Mouse (Mus musculus) retina, postnatal 1 day (tissue): ENCODE data around the gene Atxn7l1.
A peak's percentile ranks its signal among the peaks of the same experiment; 100 is the strongest.
"Not testable (repeated sequence)": the region's sequence is repeated elsewhere in the genome, so short reads cannot be mapped to it uniquely, and the experiment has no call there.

ENCODE experiments used
- DNase-seq: peaks from one replicate; pipeline ENCODE4 v3.0.0-alpha.2; 2012

Atxn7l1 gene

GRCm38 (mm10) chr12:33153131-33153530, 5.6 kb downstream of the Atxn7l1 start:
- no peak for DNase-seq

GRCm38 (mm10) chr12:33153850-33154249, 6.4 kb downstream of the Atxn7l1 start:
- no peak for DNase-seq

GRCm38 (mm10) chr12:33154732-33155131, 7.2 kb downstream of the Atxn7l1 start:
- DNase-seq: no peak

GRCm38 (mm10) chr12:33156334-33157018, 9.0 kb downstream of the Atxn7l1 start:
- no peak for DNase-seq

GRCm38 (mm10) chr12:33158256-33158655, 10.8 kb downstream of the Atxn7l1 start:
- DNase-seq: no peak

GRCm38 (mm10) chr12:33160406-33160805, 12.9 kb downstream of the Atxn7l1 start:
- DNase-seq: no peak

- DNase-seq: no peak
Observed at GRCm38 (mm10) chr12:33162541-33162940, 15.0 kb downstream of the Atxn7l1 start.

- DNase-seq: not testable (repeated sequence)
Observed at GRCm38 (mm10) chr12:33164019-33164418, 16.5 kb downstream of the Atxn7l1 start.

- DNase-seq: no peak
Observed at GRCm38 (mm10) chr12:33166712-33167111, 19.2 kb downstream of the Atxn7l1 start.

- DNase-seq: no peak
Observed at GRCm38 (mm10) chr12:33167545-33167944, 20.1 kb downstream of the Atxn7l1 start.

- DNase-seq: no peak
Observed at GRCm38 (mm10) chr12:33168491-33168890, 21.0 kb downstream of the Atxn7l1 start.

GRCm38 (mm10) chr12:33169777-33170494, 22.4 kb downstream of the Atxn7l1 start:
- no peak for DNase-seq

- DNase-seq: no peak
Observed at GRCm38 (mm10) chr12:33170822-33171221, 23.3 kb downstream of the Atxn7l1 start.

GRCm38 (mm10) chr12:33172926-33173325, 25.4 kb downstream of the Atxn7l1 start:
- DNase-seq: no peak

- no peak for DNase-seq
Observed at GRCm38 (mm10) chr12:33173720-33174141, 26.2 kb downstream of the Atxn7l1 start.

- DNase-seq: no peak
Observed at GRCm38 (mm10) chr12:33174171-33174570, 26.7 kb downstream of the Atxn7l1 start.

- DNase-seq: no peak
Observed at GRCm38 (mm10) chr12:33174675-33175357, 27.3 kb downstream of the Atxn7l1 start.

GRCm38 (mm10) chr12:33175621-33176554, 28.4 kb downstream of the Atxn7l1 start:
- peak; percentile 51 for DNase-seq

- peak; percentile 32 for DNase-seq
Observed at GRCm38 (mm10) chr12:33176555-33176900, 29.0 kb downstream of the Atxn7l1 start.

- DNase-seq: no peak
Observed at GRCm38 (mm10) chr12:33180421-33180820, 32.9 kb downstream of the Atxn7l1 start.

- DNase-seq: no peak
Observed at GRCm38 (mm10) chr12:33181875-33182274, 34.4 kb downstream of the Atxn7l1 start.

- DNase-seq: no peak
Observed at GRCm38 (mm10) chr12:33182428-33183137, 35.1 kb downstream of the Atxn7l1 start.
